Mouse (Mus musculus) lung, embryonic 16.5 days (tissue): ENCODE data around the gene Dnaaf3. TPM values are rescaled to one million over a fixed set of nuclear protein-coding genes. Genes with fewer than 3 reads are reported as not detected.

ENCODE experiments used
- ATAC-seq: fragments of 200-750 bp; cut with Nextera tagmentation; 2 replicates; pipeline ENCODE4 v1.8.0; 2017; ENCODE audit warnings: low read depth, mild to moderate bottlenecking, moderate library complexity
- H3K27ac ChIP-seq: fragments of 300-500 bp; sonication (generic); 2 replicates; pipeline ENCODE4 v1.5.1; 2014; ENCODE audit warnings: mild to moderate bottlenecking, control low read depth, low read length
- H3K27me3 ChIP-seq: fragments of 300-500 bp; sonication (generic); 2 replicates; pipeline ENCODE4 v1.6.1; 2014; ENCODE audit warnings: low read depth, low read length, mixed read lengths; ENCODE audit not compliant: control insufficient read depth, insufficient read depth
- H3K36me3 ChIP-seq: fragments of 300-500 bp; sonication (generic); 2 replicates; pipeline ENCODE4 v1.6.1; 2014; ENCODE audit warnings: low read length; ENCODE audit not compliant: control insufficient read depth, insufficient read depth
- H3K4me1 ChIP-seq: fragments of 300-500 bp; sonication (generic); replicated peaks from 2 replicates; pipeline ENCODE4 v1.6.1; 2014; ENCODE audit warnings: low read length, mixed read lengths; ENCODE audit not compliant: control insufficient read depth, insufficient read depth
- H3K4me2 ChIP-seq: fragments of 300-500 bp; sonication (generic); 2 replicates; pipeline ENCODE4 v1.6.1; 2014; ENCODE audit warnings: low read depth, low read length, control low read depth
- H3K4me3 ChIP-seq: fragments of 300-500 bp; sonication (generic); 2 replicates; pipeline ENCODE4 v1.5.1; 2014; ENCODE audit warnings: mild to moderate bottlenecking, low read length, control low read depth
- H3K9ac ChIP-seq: fragments of 300-500 bp; sonication (generic); 2 replicates; pipeline ENCODE4 v1.6.1; 2014; ENCODE audit warnings: low read length, control low read depth
- H3K9me3 ChIP-seq: fragments of 300-500 bp; sonication (generic); 2 replicates; pipeline ENCODE4 v1.6.1; 2016; ENCODE audit warnings: low read length; ENCODE audit not compliant: control insufficient read depth
- WGBS: fragments of 180-500 bp; shearing (Covaris S2); extraction: QIAGEN DNeasy Blood & Tissue Kit; methylation state at CpG from one replicate; pipeline ENCODE4 v1.1.7; 2014; 5-methylcytosine and 5-hydroxymethylcytosine counted together
- polyA plus RNA-seq: library from polyadenylated mRNA; unstranded; fragments of >200 nt; fragmentation: Nextera tagmentation; extraction: Ambion mirVana; gene quantifications from 2 replicates; pipeline ENCODE4 v1.2.1, GENCODE M21; 2015

The Dnaaf3 gene
- polyA plus RNA-seq, 1 experiment from 2014 or later, result 4.7 TPM

DNA sequence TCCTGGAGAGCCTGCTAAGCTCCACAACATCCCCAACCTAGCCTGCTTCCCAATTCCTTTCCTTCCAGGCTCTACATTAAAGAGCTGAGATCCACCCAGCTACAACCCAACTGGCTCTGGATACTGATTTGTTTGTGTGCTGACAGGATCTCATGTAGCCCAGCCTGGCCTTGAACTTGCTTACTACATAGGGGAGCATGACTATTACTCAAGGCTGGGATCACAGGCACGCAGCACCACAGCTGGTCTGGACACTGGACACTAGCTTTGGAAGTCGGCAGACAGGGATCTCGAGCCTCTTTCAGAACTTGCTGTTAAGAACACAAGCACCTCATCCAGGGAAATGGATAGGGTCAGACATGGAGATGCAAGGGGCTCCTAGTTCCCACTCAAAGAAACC is 35.8 kb downstream of the Dnaaf3 start:
- WGBS, result 87% methylated on average over 3 of the region's 3 CpGs
- Histone ChIP-seq H3K4me3 (no peak overlapping the region), H3K27me3 (no peaks in the 10 kb centered on the region), H3K36me3 (peaks cover 7% of the 10 kb centered on the region), H3K9ac (no peak overlapping the region), H3K27ac (no peak overlapping the region), H3K4me2 (no peak overlapping the region), H3K9me3 (no peaks in the 10 kb centered on the region), H3K4me1 (peaks cover 29% of the 10 kb centered on the region)
- ATAC-seq, result no peak

DNA sequence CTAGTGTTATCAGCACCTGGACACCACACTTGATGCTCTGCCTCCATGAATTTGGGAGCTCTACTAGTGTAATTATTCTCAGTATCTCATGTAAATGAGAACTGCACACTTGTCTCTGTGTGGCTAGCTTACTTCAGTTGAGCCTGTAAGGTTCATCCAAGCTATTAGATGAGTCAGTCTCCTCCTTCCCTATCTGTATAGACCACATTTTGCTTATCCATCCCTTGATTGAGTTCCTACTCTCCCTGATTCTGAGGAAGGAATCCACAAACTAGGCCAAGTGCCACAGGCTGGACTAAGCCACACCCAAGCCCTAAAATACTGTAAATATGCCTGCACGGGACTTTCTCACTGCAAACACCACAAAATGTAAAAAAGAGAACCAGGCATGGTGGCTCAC is 38.3 kb downstream of the Dnaaf3 start:
- H3K4me1 ChIP-seq, result peaks cover 16% of the 10 kb centered on the region
- ATAC-seq, result no peak

DNA sequence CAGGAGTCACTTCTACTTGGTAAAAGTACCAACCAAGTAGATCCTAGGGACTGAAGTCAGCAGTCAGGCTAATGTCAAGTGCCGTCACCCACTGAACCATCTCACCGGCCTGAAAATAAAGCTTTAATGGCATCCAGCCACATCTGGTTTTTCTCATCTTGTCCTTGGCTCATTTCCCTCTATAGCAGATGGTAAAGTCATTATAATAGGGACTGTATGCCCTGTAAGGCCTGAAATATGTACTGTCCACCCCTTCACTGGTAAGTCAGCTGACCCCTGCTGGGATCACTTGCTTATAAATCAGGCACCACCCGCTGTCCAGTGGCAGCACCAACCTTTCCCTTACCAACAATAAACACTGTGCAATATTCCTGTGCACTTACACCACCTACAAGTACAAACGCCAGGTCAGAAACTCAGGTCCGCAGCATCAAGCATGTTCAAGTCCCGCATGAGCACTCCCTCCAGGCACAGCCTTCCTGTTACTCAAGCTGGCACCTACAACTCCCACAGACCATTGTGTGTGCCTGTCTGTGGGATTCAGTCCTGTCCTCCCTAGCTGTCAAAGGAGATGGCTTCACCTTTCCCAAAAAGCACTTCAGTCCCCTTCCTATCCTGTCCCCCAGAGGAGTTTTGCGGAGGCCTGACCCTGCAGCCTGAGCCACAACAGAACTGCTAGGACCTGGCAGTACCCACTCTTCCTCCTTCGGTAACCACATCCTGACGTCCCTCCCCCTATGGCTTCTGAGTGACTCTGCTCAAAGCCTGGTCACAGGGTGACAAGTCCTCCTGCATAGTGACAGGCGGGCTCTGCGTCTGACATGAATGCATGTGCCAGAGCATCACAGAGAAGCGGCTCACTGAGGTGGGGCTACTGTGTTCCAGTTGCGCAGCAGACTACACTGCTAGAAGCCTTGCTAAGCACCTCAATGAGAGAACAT is 39.7 kb downstream of the Dnaaf3 start:
- H3K27ac ChIP-seq, result 0 out of 2 replicates have a peak overlapping the region, but pooled peaks have one; percentile 7
- no peak overlapping the region for H3K4me3 ChIP-seq
- H3K9me3 ChIP-seq, result no peaks in the 10 kb centered on the region
- H3K4me2 ChIP-seq, result no peak overlapping the region
- no peak overlapping the region for H3K9ac ChIP-seq
- peak; percentile 60 for ATAC-seq
- WGBS, result 82% methylated on average over 13 of the region's 13 CpGs
- peaks cover 22% of the 10 kb centered on the region for H3K36me3 ChIP-seq
- H3K27me3 ChIP-seq, result no peaks in the 10 kb centered on the region
- H3K4me1 ChIP-seq, result 0 out of 2 replicates have a peak, but pooled peaks cover 6% of the 10 kb centered on the region

More for the DNA sequence above, 38.3 kb downstream of the Dnaaf3 start:
- peaks cover 13% of the 10 kb centered on the region for H3K36me3 ChIP-seq
- WGBS, result 72% methylated on average over 1 of the region's 1 CpGs
- H3K9me3 ChIP-seq, result no peaks in the 10 kb centered on the region
- H3K4me2 ChIP-seq, result no peak overlapping the region
- no peak overlapping the region for H3K27ac ChIP-seq
- no peak overlapping the region for H3K9ac ChIP-seq
- H3K27me3 ChIP-seq, result no peaks in the 10 kb centered on the region
- H3K4me3 ChIP-seq, result no peak overlapping the region

DNA sequence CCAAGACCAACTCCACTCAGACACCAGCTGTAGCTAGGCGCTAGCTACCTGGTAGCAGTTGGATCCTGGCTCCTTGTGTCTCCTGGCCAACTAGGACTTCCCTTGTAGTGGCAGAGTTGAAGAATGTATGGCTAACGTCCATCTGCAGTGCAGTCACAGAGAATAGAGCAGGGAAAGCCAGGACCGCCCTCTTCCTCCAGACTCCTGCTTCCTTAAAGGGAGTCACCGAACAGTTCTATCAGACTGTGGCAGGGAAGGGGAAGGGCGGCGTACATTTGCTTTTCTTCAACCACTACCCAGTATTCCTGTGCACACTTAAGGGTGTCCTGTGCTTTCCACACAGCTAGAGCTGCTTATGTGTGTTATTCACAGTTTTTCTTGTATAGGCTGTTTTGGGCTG is 40.9 kb downstream of the Dnaaf3 start:
- H3K4me3 ChIP-seq, result no peak overlapping the region
- peaks cover 17% of the 10 kb centered on the region for H3K36me3 ChIP-seq
- no peak overlapping the region for H3K9ac ChIP-seq
- H3K4me1 ChIP-seq, result 0 out of 2 replicates have a peak, but pooled peaks cover 6% of the 10 kb centered on the region
- peak; percentile 57 for ATAC-seq
- no peaks in the 10 kb centered on the region for H3K9me3 ChIP-seq
- H3K27me3 ChIP-seq, result no peaks in the 10 kb centered on the region
- H3K27ac ChIP-seq, result no peak overlapping the region; the same call in 1 of the 2 replicates
- H3K4me2 ChIP-seq, result no peak overlapping the region
- 68% methylated on average over 6 of the region's 6 CpGs for WGBS

DNA sequence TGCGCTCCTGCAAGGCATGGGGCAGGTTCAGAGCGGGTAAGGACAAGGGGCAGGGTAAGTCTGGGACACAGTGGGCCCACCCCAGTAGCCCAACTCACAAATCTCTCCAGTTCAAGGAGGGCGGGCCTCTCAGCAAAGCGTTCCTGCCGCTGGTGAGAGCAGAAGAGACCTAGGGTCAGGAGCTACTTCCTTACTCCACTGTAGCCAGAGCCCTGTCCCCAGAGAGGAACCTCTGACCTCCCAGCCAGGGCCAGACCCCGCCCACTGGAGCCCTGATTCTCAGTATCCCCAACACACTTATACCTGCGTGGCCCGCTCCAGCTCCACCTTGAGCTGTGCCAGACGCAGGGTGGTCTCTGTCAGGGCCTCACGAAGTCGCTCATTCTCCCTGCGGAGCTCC is 50.0 kb downstream of the Dnaaf3 start:
- H3K4me3 ChIP-seq, result no peak overlapping the region
- no peaks in the 10 kb centered on the region for H3K9me3 ChIP-seq
- no peaks in the 10 kb centered on the region for H3K27me3 ChIP-seq
- H3K9ac ChIP-seq, result no peak overlapping the region
- peaks cover 32% of the 10 kb centered on the region for H3K36me3 ChIP-seq
- H3K4me2 ChIP-seq, result no peak overlapping the region
- H3K4me1 ChIP-seq, result peaks cover 15% of the 10 kb centered on the region
- 82% methylated on average over 12 of the region's 12 CpGs for WGBS
- no peak for ATAC-seq
- no peak overlapping the region for H3K27ac ChIP-seq

DNA sequence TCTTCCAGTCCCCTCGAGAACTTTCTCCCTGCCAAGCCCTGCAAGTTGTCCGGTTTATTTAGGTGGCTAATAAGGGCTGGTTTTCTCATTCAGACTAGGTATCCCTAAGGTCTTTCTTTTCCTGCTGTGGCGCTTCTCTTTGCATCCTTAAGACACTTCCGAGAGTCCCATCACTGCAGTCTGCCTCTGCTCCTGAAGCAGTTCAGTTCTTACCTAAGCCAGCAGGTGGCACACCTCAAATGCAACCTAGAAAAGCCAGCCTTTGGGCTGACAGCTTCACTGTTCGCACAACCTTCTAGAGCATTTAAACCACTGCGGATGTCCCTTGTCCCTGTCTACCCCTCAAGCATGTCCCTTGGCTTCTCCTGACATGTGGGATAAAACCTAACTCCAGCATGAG is 52.6 kb downstream of the Dnaaf3 start:
- no peaks in the 10 kb centered on the region for H3K27me3 ChIP-seq
- peaks cover 20% of the 10 kb centered on the region for H3K36me3 ChIP-seq
- H3K27ac ChIP-seq, result no peak overlapping the region
- peaks cover 15% of the 10 kb centered on the region for H3K4me1 ChIP-seq
- H3K4me3 ChIP-seq, result no peak overlapping the region
- no peak overlapping the region for H3K4me2 ChIP-seq
- no peak for ATAC-seq
- H3K9ac ChIP-seq, result no peak overlapping the region
- H3K9me3 ChIP-seq, result no peaks in the 10 kb centered on the region
- 31% methylated on average over 6 of the region's 6 CpGs for WGBS

DNA sequence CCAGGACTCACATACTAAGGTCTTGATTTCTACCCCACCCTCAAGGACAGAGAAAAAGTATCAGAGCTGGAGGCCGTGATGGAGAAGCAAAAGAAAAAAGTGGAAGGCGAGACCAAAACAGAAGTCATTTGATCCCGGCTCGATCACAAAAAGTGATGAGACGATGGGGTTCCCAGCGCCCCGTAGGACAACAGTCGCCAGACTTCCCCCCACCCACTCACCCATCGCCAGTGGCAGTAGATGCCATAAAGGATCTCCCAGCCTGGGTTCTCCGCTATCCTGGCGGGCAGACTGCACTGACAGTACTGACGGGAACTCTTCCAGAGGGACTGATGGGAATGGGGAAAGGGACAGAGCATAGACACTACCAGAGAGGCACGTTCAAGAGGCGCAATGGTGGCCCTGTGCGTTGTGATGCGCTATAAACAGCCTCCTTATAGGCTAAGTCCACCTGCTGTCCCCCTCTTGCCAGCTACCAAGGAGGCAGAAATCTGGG is 53.4 kb downstream of the Dnaaf3 start:
- H3K27ac ChIP-seq, result peak overlapping the region; percentile 99
- H3K4me2 ChIP-seq, result peak overlapping the region; percentile 89
- H3K27me3 ChIP-seq, result peaks cover 2% of the 10 kb centered on the region; the same call in 1 of the 2 replicates
- H3K4me3 ChIP-seq, result peak overlapping the region; percentile 59
- H3K4me1 ChIP-seq, result peaks cover 15% of the 10 kb centered on the region
- no peaks in the 10 kb centered on the region for H3K9me3 ChIP-seq
- ATAC-seq, result 0 out of 2 replicates have a peak, but pooled peaks have one; percentile 2
- peak overlapping the region; percentile 65 for H3K9ac ChIP-seq
- 3% methylated on average over 16 of the region's 16 CpGs for WGBS
- peaks cover 13% of the 10 kb centered on the region for H3K36me3 ChIP-seq

DNA sequence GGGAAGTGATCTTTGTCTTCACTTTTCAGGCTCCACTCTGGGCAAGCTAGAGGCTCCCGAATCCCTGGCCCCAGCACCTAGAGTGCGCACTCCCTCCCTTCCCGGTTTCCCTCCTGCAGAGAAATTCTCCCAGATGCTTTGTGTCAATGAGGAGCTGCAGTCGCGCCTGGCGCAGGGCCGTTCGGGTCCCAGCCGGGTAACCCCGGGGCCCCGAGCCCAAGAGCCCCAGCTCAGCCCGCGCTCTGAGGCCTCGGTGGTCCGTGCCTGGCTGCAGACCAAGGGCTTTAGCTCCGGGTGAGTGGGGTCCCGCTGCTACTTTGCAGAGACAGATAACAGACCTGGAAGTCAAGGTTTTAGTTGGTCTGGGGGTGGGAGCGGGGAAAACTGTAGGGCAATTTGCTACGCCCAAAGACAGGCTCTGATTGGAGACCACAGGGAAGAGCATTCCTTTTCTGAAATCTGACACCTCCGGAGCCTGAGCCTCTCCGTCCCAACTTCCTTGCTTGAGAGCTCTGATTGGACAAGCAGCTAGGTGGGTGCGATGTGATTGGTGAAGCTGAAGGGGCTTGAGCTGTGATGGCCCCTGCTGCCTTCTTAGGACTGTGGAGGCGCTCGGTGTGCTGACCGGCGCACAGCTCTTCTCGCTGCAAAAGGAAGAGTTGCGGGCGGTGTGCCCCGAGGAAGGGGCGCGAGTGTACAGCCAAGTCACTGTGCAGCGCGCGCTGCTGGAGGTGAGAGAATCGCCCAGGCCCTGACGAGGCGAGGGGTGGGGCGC is 54.0 kb downstream of the Dnaaf3 start:
- Histone ChIP-seq H3K27me3 (peaks cover 3% of the 10 kb centered on the region; the same call in 1 of the 2 replicates), H3K4me2 (peak overlapping the region; percentile 89), H3K9me3 (no peaks in the 10 kb centered on the region), H3K4me1 (peaks cover 15% of the 10 kb centered on the region), H3K27ac (peak overlapping the region; percentile 99), H3K4me3 (peak overlapping the region; percentile 59), H3K9ac (peak overlapping the region; percentile 75), H3K36me3 (peaks cover 9% of the 10 kb centered on the region)
- peak; percentile 97 for ATAC-seq
- 1% methylated on average over 39 of the region's 39 CpGs for whole genome bisulfite sequencing

DNA sequence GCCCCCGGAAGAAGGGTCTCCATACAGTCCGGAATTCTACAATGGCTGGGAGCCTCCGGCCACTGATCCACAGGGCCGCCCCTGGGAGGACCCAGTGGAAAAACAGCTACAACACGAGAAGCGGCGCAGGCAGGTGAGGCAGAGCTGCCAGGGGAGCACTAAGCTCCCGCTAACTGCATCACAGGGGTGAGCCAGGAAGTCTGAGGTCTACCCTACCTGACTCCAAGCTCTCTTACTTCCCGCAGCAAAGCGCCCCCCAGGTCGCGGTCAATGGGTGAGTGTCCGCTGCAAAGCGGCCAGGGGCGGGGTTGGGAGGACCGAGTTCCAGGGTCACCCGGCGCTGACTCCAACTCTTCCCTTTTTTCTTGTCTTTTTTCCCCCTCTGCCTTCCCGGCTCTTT is 58.3 kb downstream of the Dnaaf3 start:
- 18% methylated on average over 18 of the region's 19 CpGs for WGBS
- no peak overlapping the region for H3K4me3 ChIP-seq
- H3K4me1 ChIP-seq, result peaks cover 16% of the 10 kb centered on the region
- ATAC-seq, result no peak
- H3K9me3 ChIP-seq, result no peaks in the 10 kb centered on the region
- no peak overlapping the region for H3K4me2 ChIP-seq
- no peak overlapping the region for H3K9ac ChIP-seq
- no peak overlapping the region for H3K27ac ChIP-seq
- H3K36me3 ChIP-seq, result no peaks in the 10 kb centered on the region; the same call in 1 of the 2 replicates
- peaks cover 13% of the 10 kb centered on the region for H3K27me3 ChIP-seq
